Mouse (Mus musculus) frontal cortex, adult (tissue): ENCODE data around the gene Gbf1.
"Not testable (repeated sequence)": the region's sequence is repeated elsewhere in the genome, so short reads cannot be mapped to it uniquely, and the experiment has no call there.

Source experiments
- ATAC-seq: cut with Nextera tagmentation; 2 replicates; pipeline ENCODE4 v1.9.2; 2017; ENCODE audit warnings: mild to moderate bottlenecking, moderate library complexity, mixed read lengths; ENCODE audit not compliant: low TSS enrichment

The Gbf1 gene

GRCm38 (mm10) chr19:46152127-46152803 is at the start of gene Gbf1:
Gbf1 (plus strand) TSS chr19:46152509.
- ATAC-seq: peak; percentile 99

GRCm38 (mm10) chr19:46103437-46104186 is 48.7 kb upstream of the Gbf1 start:
- ATAC-seq: no peak

GRCm38 (mm10) chr19:46104187-46104557 is 48.1 kb upstream of the Gbf1 start:
- ATAC-seq: no peak

GRCm38 (mm10) chr19:46110214-46110613 is 42.1 kb upstream of the Gbf1 start:
- ATAC-seq: no peak

GRCm38 (mm10) chr19:46110781-46111180 is 41.5 kb upstream of the Gbf1 start:
- ATAC-seq: no peak

GRCm38 (mm10) chr19:46114617-46115016 is 37.7 kb upstream of the Gbf1 start:
- no peak for ATAC-seq

- no peak for ATAC-seq
Measured at GRCm38 (mm10) chr19:46119458-46119857, 32.9 kb upstream of the Gbf1 start.

- no peak for ATAC-seq
Measured at GRCm38 (mm10) chr19:46120872-46121271, 31.4 kb upstream of the Gbf1 start.

GRCm38 (mm10) chr19:46123876-46124275 is 28.4 kb upstream of the Gbf1 start:
- ATAC-seq: no peak

GRCm38 (mm10) chr19:46124651-46125050 is 27.7 kb upstream of the Gbf1 start:
- ATAC-seq: no peak

GRCm38 (mm10) chr19:46126301-46126700 is 26.0 kb upstream of the Gbf1 start:
- ATAC-seq: no peak

- ATAC-seq: not testable (repeated sequence)
Measured at GRCm38 (mm10) chr19:46129737-46130136, 22.6 kb upstream of the Gbf1 start.

- ATAC-seq: no peak
Measured at GRCm38 (mm10) chr19:46131283-46131682, 21.0 kb upstream of the Gbf1 start.

GRCm38 (mm10) chr19:46131694-46132525 is 20.4 kb upstream of the Gbf1 start, which contains the start of gene Elovl3:
Elovl3 (plus strand) TSS chr19:46131897.
- ATAC-seq: no peak

GRCm38 (mm10) chr19:46132577-46132976 is 19.7 kb upstream of the Gbf1 start:
- ATAC-seq: no peak

GRCm38 (mm10) chr19:46135297-46135696 is 17.0 kb upstream of the Gbf1 start:
- ATAC-seq: peak; percentile 87

- ATAC-seq: peak; percentile 14; the same call in 1 of the 2 replicates
Measured at GRCm38 (mm10) chr19:46135789-46136638, 16.3 kb upstream of the Gbf1 start.

- ATAC-seq: 0 out of 2 replicates have a peak, but pooled peaks have one; percentile 45
Measured at GRCm38 (mm10) chr19:46136639-46137580, 15.4 kb upstream of the Gbf1 start.

- no peak for ATAC-seq
Measured at GRCm38 (mm10) chr19:46140324-46140723, 12.0 kb upstream of the Gbf1 start.

GRCm38 (mm10) chr19:46141091-46141490 is 11.2 kb upstream of the Gbf1 start:
- no peak for ATAC-seq
